Mouse (Mus musculus) thymus, postnatal 14 days (tissue): Measurements from ENCODE around the gene Mrpl55.

ENCODE experiments used
- DNase-seq: peaks from one replicate; pipeline ENCODE4 v3.0.0; 2021

Gene Mrpl55

GRCm38 (mm10) chr11:59202081-59202995, at the start of gene Mrpl55:
Mrpl55 (plus strand) TSS chr11:59202486.
- DNase-seq, result peak; percentile 95

- no peak for DNase-seq
Observed at GRCm38 (mm10) chr11:59154220-59154619, 48.1 kb upstream of the Mrpl55 start.

- no peak for DNase-seq
Observed at GRCm38 (mm10) chr11:59155900-59156299, 46.4 kb upstream of the Mrpl55 start.

GRCm38 (mm10) chr11:59159099-59159498, 43.2 kb upstream of the Mrpl55 start:
- DNase-seq, result no peak

- no peak for DNase-seq
Observed at GRCm38 (mm10) chr11:59159558-59159957, 42.7 kb upstream of the Mrpl55 start.

- DNase-seq, result no peak
Observed at GRCm38 (mm10) chr11:59161398-59161797, 40.9 kb upstream of the Mrpl55 start.

- no peak for DNase-seq
Observed at GRCm38 (mm10) chr11:59162443-59163254, 39.6 kb upstream of the Mrpl55 start.

GRCm38 (mm10) chr11:59163255-59164236, 38.7 kb upstream of the Mrpl55 start, which contains the start of gene Iba57:
Iba57 (minus strand) TSS chr11:59163739.
- peak; percentile 97 for DNase-seq

GRCm38 (mm10) chr11:59164384-59164783, 37.9 kb upstream of the Mrpl55 start:
- no peak for DNase-seq

- DNase-seq, result no peak
Observed at GRCm38 (mm10) chr11:59165616-59166241, 36.6 kb upstream of the Mrpl55 start.

GRCm38 (mm10) chr11:59169807-59170206, 32.5 kb upstream of the Mrpl55 start:
- no peak for DNase-seq

- no peak for DNase-seq
Observed at GRCm38 (mm10) chr11:59170549-59170948, 31.7 kb upstream of the Mrpl55 start.

- no peak for DNase-seq
Observed at GRCm38 (mm10) chr11:59174189-59174838, 28.0 kb upstream of the Mrpl55 start.

- no peak for DNase-seq
Observed at GRCm38 (mm10) chr11:59176475-59176874, 25.8 kb upstream of the Mrpl55 start.

- no peak for DNase-seq
Observed at GRCm38 (mm10) chr11:59176921-59177320, 25.4 kb upstream of the Mrpl55 start.

GRCm38 (mm10) chr11:59182864-59183331, 19.4 kb upstream of the Mrpl55 start, which contains the start of gene Gjc2:
Gjc2 (minus strand) TSS chr11:59183213.
- no peak for DNase-seq

GRCm38 (mm10) chr11:59183821-59184220, 18.5 kb upstream of the Mrpl55 start:
- peak; percentile 38 for DNase-seq

GRCm38 (mm10) chr11:59185490-59185889, 16.8 kb upstream of the Mrpl55 start:
- DNase-seq, result no peak

- no peak for DNase-seq
Observed at GRCm38 (mm10) chr11:59187706-59188105, 14.6 kb upstream of the Mrpl55 start.

GRCm38 (mm10) chr11:59191231-59192058, 10.8 kb upstream of the Mrpl55 start:
- DNase-seq, result peak; percentile 90
